Mouse (Mus musculus) thymus, adult 2 months (tissue): ENCODE data around the gene Atp2c1. TPM values are rescaled to one million over a fixed set of nuclear protein-coding genes. Genes with fewer than 3 reads are reported as not detected.

Experiments
- DNase-seq: peaks from one replicate; pipeline ENCODE4 v3.0.0; 2021
- H3K27ac ChIP-seq: fragments of 200-500 bp; 2 replicates; pipeline ENCODE4 v1.5.1; 2012; ENCODE audit warnings: low read length, control low read depth; ENCODE audit not compliant: control insufficient read depth, insufficient read depth
- H3K27me3 ChIP-seq: fragments of 200-500 bp; 2 replicates; pipeline ENCODE4 v1.6.1; 2012; ENCODE audit warnings: mild to moderate bottlenecking, low read length, moderate library complexity, mixed read lengths; ENCODE audit not compliant: control insufficient read depth, insufficient read depth
- H3K36me3 ChIP-seq: fragments of 200-500 bp; 2 replicates; pipeline ENCODE4 v1.6.1; 2012; ENCODE audit warnings: mild to moderate bottlenecking, low read length, moderate library complexity; ENCODE audit not compliant: control insufficient read depth, insufficient read depth
- H3K4me1 ChIP-seq: fragments of 200-500 bp; replicated peaks from 2 replicates; pipeline ENCODE4 v1.6.1; 2012; ENCODE audit warnings: low read length; ENCODE audit not compliant: control insufficient read depth, insufficient read depth
- H3K4me3 ChIP-seq: fragments of 200-500 bp; 2 replicates; pipeline ENCODE4 v1.5.1; 2012; ENCODE audit warnings: mild to moderate bottlenecking, low read length, control low read depth, moderate library complexity; ENCODE audit not compliant: control insufficient read depth, insufficient read depth
- CTCF ChIP-seq: fragments of 200-500 bp; IDR thresholded peaks from 2 replicates; pipeline ENCODE4 v1.5.1; 2012; ENCODE audit warnings: mild to moderate bottlenecking, control low read depth, low read length, moderate library complexity, borderline replicate concordance; ENCODE audit not compliant: control insufficient read depth, poor library complexity, insufficient read depth; ENCODE audit errors: extremely low read depth
- POLR2A ChIP-seq: fragments of 200-500 bp; IDR thresholded peaks from 2 replicates; pipeline ENCODE4 v1.6.1; 2012; ENCODE audit warnings: mild to moderate bottlenecking, low read length, control low read depth, moderate library complexity; ENCODE audit not compliant: control insufficient read depth, poor library complexity, insufficient read depth; ENCODE audit errors: extremely low read depth
- WGBS: fragments of 180-500 bp; shearing (Covaris S2); methylation state at CpG from one replicate; pipeline ENCODE4 v1.1.7; 2018; 5-methylcytosine and 5-hydroxymethylcytosine counted together
- polyA plus RNA-seq: library from polyadenylated mRNA; depleted of rRNA; stranded (reverse); fragments of >200 nt; gene quantifications from 2 replicates; pipeline ENCODE4 v1.2.3, GENCODE M21; 2012

Gene Atp2c1
- polyA plus RNA-seq, 1 experiment: 48.9 TPM

DNA sequence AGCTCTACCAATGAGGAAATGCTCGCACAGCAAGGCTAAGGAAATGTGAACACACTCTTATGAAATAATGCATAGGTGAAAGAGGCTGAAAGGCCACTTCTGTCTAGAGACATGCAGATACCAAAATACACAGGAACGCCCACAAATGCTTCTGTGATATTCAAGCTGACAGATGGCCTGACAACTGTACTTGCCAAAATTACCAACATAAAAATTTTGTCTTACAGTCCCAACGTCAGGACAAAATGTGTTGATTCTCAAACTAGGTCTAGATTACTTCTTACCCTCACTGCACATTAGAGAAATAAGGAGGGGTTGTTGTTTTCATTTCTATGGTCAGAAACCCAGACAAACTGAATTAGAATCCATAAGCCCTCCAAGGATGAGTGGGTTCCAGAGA, 51.0 kb downstream of the Atp2c1 start:
- no peak overlapping the region for H3K4me3 ChIP-seq
- no peaks in the 10 kb centered on the region for H3K36me3 ChIP-seq
- DNase-seq: no peak
- no peaks in the 10 kb centered on the region for H3K27me3 ChIP-seq
- no peak overlapping the region for H3K27ac ChIP-seq
- TF ChIP-seq POLR2A (no peak), CTCF (no peak)
- H3K4me1 ChIP-seq: no peaks in the 10 kb centered on the region
- 89% methylated on average over 3 of the region's 3 CpGs for WGBS

DNA sequence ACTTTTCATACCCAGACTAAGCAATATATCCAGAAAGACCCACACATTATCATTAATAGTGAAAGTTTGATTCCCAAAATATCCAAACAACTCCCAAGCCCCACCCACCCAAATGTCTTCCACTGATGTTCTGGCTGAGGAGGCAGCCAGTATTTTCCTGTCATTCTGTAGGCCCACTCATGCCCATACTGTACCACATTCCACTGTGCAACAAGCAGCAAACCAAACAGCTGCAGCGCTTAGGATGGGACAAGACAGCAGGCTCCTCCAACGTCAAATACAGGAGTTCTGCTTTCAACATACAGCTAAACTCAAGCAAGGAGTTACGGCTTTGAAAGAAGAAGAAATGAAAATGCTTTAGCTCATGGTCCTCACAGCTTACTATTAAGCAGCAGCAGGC, 52.2 kb downstream of the Atp2c1 start:
- TF ChIP-seq CTCF (no peak), POLR2A (no peak)
- no peaks in the 10 kb centered on the region for H3K4me1 ChIP-seq
- H3K4me3 ChIP-seq: no peak overlapping the region
- H3K27me3 ChIP-seq: no peaks in the 10 kb centered on the region
- WGBS: 90% methylated on average over 3 of the region's 3 CpGs
- no peak overlapping the region for H3K27ac ChIP-seq
- DNase-seq: no peak
- H3K36me3 ChIP-seq: no peaks in the 10 kb centered on the region

DNA sequence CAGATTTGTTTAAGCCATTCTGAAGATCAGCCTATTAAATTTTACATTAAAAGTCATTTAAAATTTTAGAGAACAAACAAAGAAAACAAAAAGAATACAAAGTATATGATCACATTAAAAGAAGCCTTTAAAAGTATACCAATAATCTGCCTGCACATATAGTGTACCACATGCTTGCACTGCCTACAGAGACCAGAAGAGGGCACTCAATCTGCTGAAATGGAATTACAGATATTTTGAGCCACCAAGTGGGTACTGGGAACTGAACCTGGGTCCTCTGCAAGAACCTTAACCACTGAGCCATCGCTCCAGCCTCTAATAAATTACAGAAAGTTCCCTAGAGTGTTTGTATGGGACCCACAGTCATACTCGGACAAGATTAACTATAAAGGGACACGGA, 59.3 kb downstream of the Atp2c1 start:
- Histone ChIP-seq H3K27me3 (no peaks in the 10 kb centered on the region), H3K36me3 (peaks cover 8% of the 10 kb centered on the region; the same call in 1 of the 2 replicates), H3K4me3 (no peak overlapping the region), H3K4me1 (no peaks in the 10 kb centered on the region), H3K27ac (no peak overlapping the region)
- TF ChIP-seq POLR2A: no peak
- DNase-seq: peak; percentile 13
- WGBS: 100% methylated on average over 3 of the region's 3 CpGs

DNA sequence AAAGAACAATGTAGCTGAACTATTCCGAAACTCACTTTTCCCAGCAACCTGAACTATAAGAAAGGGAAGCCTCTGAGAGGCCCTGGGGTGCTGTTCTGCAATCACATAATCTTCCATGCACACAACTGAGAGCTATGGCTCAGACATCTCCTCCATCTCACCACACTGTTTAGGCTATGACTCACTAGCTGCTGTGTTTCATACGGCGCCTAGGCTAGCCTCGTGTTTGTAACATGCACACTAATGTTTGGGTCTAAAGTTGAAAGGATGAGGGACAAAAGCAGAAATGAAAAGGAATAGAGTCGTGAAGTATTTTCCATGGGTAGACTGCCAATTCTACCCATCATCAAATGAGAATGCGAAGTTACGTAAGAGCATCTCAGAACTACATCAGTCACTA, 65.6 kb downstream of the Atp2c1 start:
- Histone ChIP-seq H3K4me1 (no peaks in the 10 kb centered on the region; the same call in 1 of the 2 replicates), H3K36me3 (peaks cover 26% of the 10 kb centered on the region), H3K4me3 (no peak overlapping the region), H3K27ac (no peak overlapping the region), H3K27me3 (no peaks in the 10 kb centered on the region)
- TF ChIP-seq CTCF (no peak), POLR2A (no peak)
- 97% methylated on average over 7 of the region's 7 CpGs for WGBS
- no peak for DNase-seq

DNA sequence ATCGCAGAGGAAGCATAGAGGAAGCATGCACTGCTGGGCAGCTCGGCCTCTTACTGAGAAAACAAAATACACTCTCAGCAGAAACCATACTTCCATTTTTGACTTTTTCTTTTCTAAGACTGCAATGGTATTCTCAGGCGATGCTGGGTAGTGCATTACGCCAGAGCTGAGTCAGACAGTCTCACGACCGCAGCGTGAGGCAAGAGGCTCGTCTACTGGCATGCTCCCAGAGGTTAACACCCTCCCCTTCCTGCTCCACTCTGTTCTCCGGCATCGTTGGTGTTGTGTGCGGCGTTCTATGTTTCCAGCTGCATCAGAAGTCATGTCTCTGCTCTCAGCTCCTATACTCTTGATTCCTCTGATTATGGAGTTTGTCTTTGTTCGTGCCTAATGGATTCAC, 68.1 kb downstream of the Atp2c1 start:
- peaks cover 26% of the 10 kb centered on the region for H3K36me3 ChIP-seq
- no peak for DNase-seq
- 97% methylated on average over 13 of the region's 13 CpGs for WGBS
- no peak overlapping the region for H3K27ac ChIP-seq
- H3K4me1 ChIP-seq: no peaks in the 10 kb centered on the region; the same call in 1 of the 2 replicates
- H3K27me3 ChIP-seq: no peaks in the 10 kb centered on the region
- no peak overlapping the region for H3K4me3 ChIP-seq
- TF ChIP-seq CTCF (no peak), POLR2A (no peak)

DNA sequence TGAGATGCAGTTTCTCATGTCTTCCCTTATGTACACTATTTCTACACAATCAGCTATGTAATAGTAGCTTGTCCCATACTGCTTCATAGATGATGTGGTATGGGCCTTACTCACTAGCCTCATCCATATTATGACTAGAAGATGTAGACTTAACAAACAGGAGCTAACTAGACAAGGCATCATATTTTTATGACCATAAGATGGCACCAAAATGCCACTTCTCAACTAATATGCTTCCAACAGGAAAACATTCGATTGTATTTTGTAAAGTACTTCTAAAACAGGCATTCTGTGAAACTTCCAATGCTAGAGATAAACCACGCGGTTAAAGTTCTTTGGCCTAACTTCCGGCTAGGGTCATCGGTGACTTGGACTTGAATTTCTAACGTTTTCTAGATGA, 118.6 kb downstream of the Atp2c1 start:
- H3K36me3 ChIP-seq: peaks cover 19% of the 10 kb centered on the region
- H3K27ac ChIP-seq: no peak overlapping the region
- no peak for DNase-seq
- H3K4me1 ChIP-seq: no peaks in the 10 kb centered on the region
- WGBS: 96% methylated on average over 6 of the region's 6 CpGs
- H3K4me3 ChIP-seq: no peak overlapping the region
- no peak for TF ChIP-seq POLR2A
- TF ChIP-seq CTCF: no peak
- H3K27me3 ChIP-seq: no peaks in the 10 kb centered on the region

DNA sequence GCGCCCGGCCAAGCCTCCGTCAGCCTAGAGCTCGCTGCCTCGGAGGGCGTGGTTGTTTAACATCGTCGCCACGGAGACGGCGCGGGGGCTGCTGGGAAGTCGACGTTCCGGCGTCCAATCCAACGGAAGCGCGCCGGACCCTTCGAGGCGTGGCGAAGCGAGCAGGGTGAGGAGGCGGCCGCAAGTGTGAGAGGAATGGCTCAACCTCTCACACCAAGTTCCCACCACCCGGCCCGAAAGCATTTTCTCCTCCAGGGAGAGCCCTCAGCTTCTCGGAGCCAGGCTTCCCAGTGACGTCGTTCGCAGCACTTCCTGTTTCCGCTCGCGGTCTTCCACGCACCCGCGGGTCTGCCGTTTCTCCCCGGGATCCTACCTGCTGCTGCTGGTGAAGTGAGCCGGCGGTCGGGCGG, 131.9 kb downstream of the Atp2c1 start, which contains the start of the genes Aste1 and Nek11:
TSS of gene Aste1 (plus strand) at position 175 of the 410 bp plus-strand sequence.
TSS of gene Nek11 (minus strand) at position 307 of the 410 bp plus-strand sequence.
- H3K27me3 ChIP-seq: no peaks in the 10 kb centered on the region
- no peaks in the 10 kb centered on the region for H3K4me1 ChIP-seq
- DNase-seq: peak; percentile 95
- H3K27ac ChIP-seq: peak within 1 kb of the TSS; percentile 81
- peak within 1 kb of the TSS; percentile 84 for H3K4me3 ChIP-seq
- WGBS: 1% methylated on average over 44 of the region's 44 CpGs
- TF ChIP-seq POLR2A (peak; percentile 34; the same call in 1 of the 2 replicates), CTCF (no peak)
- H3K36me3 ChIP-seq: no peaks in the 10 kb centered on the region

DNA sequence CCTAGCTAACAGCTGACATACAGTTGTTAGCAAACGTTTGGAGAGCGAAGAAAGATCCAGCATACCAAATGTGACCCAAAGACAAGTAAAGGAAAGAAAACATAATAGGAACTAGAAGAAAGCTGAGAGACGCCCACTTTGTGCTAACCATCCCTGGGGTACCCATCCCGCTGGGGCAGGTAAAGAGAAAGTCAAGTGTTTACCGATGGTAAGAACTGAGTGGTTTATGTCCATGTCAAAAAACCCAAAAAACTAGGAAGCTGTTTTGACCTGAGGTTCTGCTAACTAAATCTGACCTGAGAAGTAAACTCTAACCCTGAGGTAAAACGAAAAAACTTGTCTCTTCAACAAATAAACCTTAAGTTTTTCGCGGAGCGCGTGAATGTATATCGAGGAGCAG, 132.4 kb downstream of the Atp2c1 start:
- no peak overlapping the region for H3K27ac ChIP-seq
- H3K36me3 ChIP-seq: no peaks in the 10 kb centered on the region
- WGBS: 22% methylated on average over 11 of the region's 11 CpGs

More for the DNA sequence above, 132.4 kb downstream of the Atp2c1 start:
- DNase-seq: no peak
- H3K4me3 ChIP-seq: peak overlapping the region; percentile 84; the same call in 1 of the 2 replicates
- no peaks in the 10 kb centered on the region for H3K27me3 ChIP-seq
- no peak for TF ChIP-seq POLR2A
- no peak for TF ChIP-seq CTCF
- no peaks in the 10 kb centered on the region for H3K4me1 ChIP-seq
